Mouse (Mus musculus) CH12.LX (cell line): ENCODE measurements around the gene Rab15. TPM values are rescaled to one million over a fixed set of nuclear protein-coding genes. Genes with fewer than 3 reads are reported as not detected.
A peak's percentile ranks its signal among the peaks of the same experiment; 100 is the strongest.

Source experiments
- DNase-seq: peaks from one replicate; pipeline ENCODE4 v3.0.0-alpha.2; 2013; ENCODE audit errors: extremely low read depth
- H3K27ac ChIP-seq: 2 replicates; pipeline ENCODE4 v1.5.1; 2012; ENCODE audit warnings: low read depth, mild to moderate bottlenecking, control low read depth, moderate library complexity; ENCODE audit not compliant: insufficient read depth
- H3K27me3 ChIP-seq: replicated peaks from 2 replicates; pipeline ENCODE3; 2012; ENCODE audit warnings: inconsistent platforms
- H3K36me3 ChIP-seq, 2 experiments: replicated peaks in 1 of 2; 2 replicates each; pipeline versions ENCODE3 to v1.6.1; 2012; ENCODE audit warnings: inconsistent platforms in 1 of 2, low read length in 1 of 2, mild to moderate bottlenecking in 1 of 2, mixed read lengths in 1 of 2, moderate library complexity in 1 of 2; ENCODE audit not compliant: control insufficient read depth in 1 of 2, insufficient read depth in 1 of 2
- H3K4me1 ChIP-seq, 2 experiments: 2 replicates each; pipeline ENCODE4 v1.6.1; 2012; ENCODE audit warnings: inconsistent platforms in 1 of 2, moderate library complexity in 1 of 2; ENCODE audit not compliant: insufficient read depth in 2 of 2, control insufficient read depth in 1 of 2
- H3K4me2 ChIP-seq: 2 replicates; pipeline ENCODE4 v1.6.1; 2012; ENCODE audit warnings: low read depth, mild to moderate bottlenecking, control low read depth; ENCODE audit not compliant: poor library complexity, insufficient read depth, severe bottlenecking
- H3K4me3 ChIP-seq, 3 experiments: fragments of 150-350 bp in 1 of 3; sonication (generic) in 1 of 3; replicated peaks in 1 of 3; 2 replicates each; pipeline versions ENCODE3 to v1.5.1; 2011 to 2012; ENCODE audit warnings: low read depth in 2 of 3, low read length in 2 of 3, mild to moderate bottlenecking in 2 of 3, moderate library complexity in 2 of 3, control low read depth in 1 of 3, improper control_type of control experiment in 1 of 3, inconsistent platforms in 1 of 3, mixed read lengths in 1 of 3; ENCODE audit not compliant: poor library complexity in 1 of 3
- H3K79me2 ChIP-seq: replicated peaks from 2 replicates; pipeline ENCODE4 v1.6.1; 2012; ENCODE audit warnings: mild to moderate bottlenecking, moderate library complexity; ENCODE audit not compliant: control insufficient read depth, poor library complexity, insufficient read depth, severe bottlenecking; ENCODE audit errors: extremely low read depth
- H3K9ac ChIP-seq: 2 replicates; pipeline ENCODE4 v1.6.1; 2012; ENCODE audit warnings: low read depth, mild to moderate bottlenecking, control low read depth, moderate library complexity; ENCODE audit not compliant: insufficient read depth
- H3K9me3 ChIP-seq: replicated peaks from 2 replicates; pipeline ENCODE3; 2012; ENCODE audit warnings: low read length, inconsistent platforms, mixed read lengths
- BHLHE40 ChIP-seq: IDR thresholded peaks from 2 replicates; pipeline ENCODE4 v1.6.1; 2011; ENCODE audit warnings: mild to moderate bottlenecking, low read depth, low read length, improper control_type of control experiment
- CTCF ChIP-seq, 2 experiments: IDR thresholded peaks in 1 of 2; conservative IDR thresholded peaks in 1 of 2; 2 replicates each; pipeline ENCODE4 v1.5.1; 2011 to 2012; ENCODE audit warnings: low read depth in 2 of 2, low read length in 2 of 2, improper control_type of control experiment in 1 of 2, inconsistent platforms in 1 of 2, mild to moderate bottlenecking in 1 of 2, moderate library complexity in 1 of 2
- E2F4 ChIP-seq: IDR thresholded peaks from 2 replicates; pipeline ENCODE4 v1.6.1; 2011; ENCODE audit warnings: low read depth, low read length, improper control_type of control experiment; ENCODE audit not compliant: insufficient replicate concordance
- ELF1 ChIP-seq: IDR thresholded peaks from 2 replicates; pipeline ENCODE4 v1.6.1; 2014; ENCODE audit warnings: low read depth, mild to moderate bottlenecking, inconsistent platforms, low read length, improper control_type of control experiment
- EP300 ChIP-seq: IDR thresholded peaks from 2 replicates; pipeline ENCODE4 v1.6.1; 2011; ENCODE audit warnings: low read length, improper control_type of control experiment
- GABPA ChIP-seq: IDR thresholded peaks from 2 replicates; pipeline ENCODE4 v1.6.1; 2012; ENCODE audit warnings: low read depth, low read length, improper control_type of control experiment, inconsistent platforms; ENCODE audit not compliant: insufficient replicate concordance
- HCFC1 ChIP-seq: IDR thresholded peaks from 2 replicates; pipeline ENCODE4 v1.6.1; 2012; ENCODE audit warnings: low read depth, mild to moderate bottlenecking, inconsistent platforms, low read length, improper control_type of control experiment
- JUN ChIP-seq: IDR thresholded peaks from 2 replicates; pipeline ENCODE4 v1.6.1; 2011; ENCODE audit warnings: low read depth, mild to moderate bottlenecking, low read length, improper control_type of control experiment, moderate library complexity; ENCODE audit not compliant: insufficient read depth
- KAT2A ChIP-seq: IDR thresholded peaks from 2 replicates; pipeline ENCODE4 v1.6.1; 2012; ENCODE audit warnings: low read length, improper control_type of control experiment, inconsistent platforms; ENCODE audit not compliant: insufficient replicate concordance
- MAFK ChIP-seq: IDR thresholded peaks from 2 replicates; pipeline ENCODE4 v1.6.1; 2011; ENCODE audit warnings: low read length, improper control_type of control experiment; ENCODE audit not compliant: insufficient replicate concordance
- MAX ChIP-seq: IDR thresholded peaks from 2 replicates; pipeline ENCODE4 v1.6.1; 2011; ENCODE audit warnings: low read length, improper control_type of control experiment
- MAZ ChIP-seq: IDR thresholded peaks from 2 replicates; pipeline ENCODE4 v1.6.1; 2012; ENCODE audit warnings: low read depth, mild to moderate bottlenecking, inconsistent platforms, low read length, improper control_type of control experiment, moderate library complexity
- MXI1 ChIP-seq: IDR thresholded peaks from 2 replicates; pipeline ENCODE4 v1.6.1; 2011; ENCODE audit warnings: mild to moderate bottlenecking, low read depth, low read length, improper control_type of control experiment
- MYC ChIP-seq: IDR thresholded peaks from 2 replicates; pipeline ENCODE4 v1.6.1; 2011; ENCODE audit warnings: low read depth, mild to moderate bottlenecking, improper control_type of control experiment, low read length
- NELFE ChIP-seq: IDR thresholded peaks from 2 replicates; pipeline ENCODE4 v1.6.1; 2011; ENCODE audit warnings: low read depth, low read length, improper control_type of control experiment
- PAX5 ChIP-seq: IDR thresholded peaks from 2 replicates; pipeline ENCODE4 v1.6.1; 2012; ENCODE audit warnings: low read length, inconsistent platforms, mixed read lengths
- POLR2AphosphoS2 ChIP-seq: IDR thresholded peaks from 2 replicates; pipeline ENCODE4 v1.6.1; 2011; ENCODE audit warnings: low read depth, low read length, improper control_type of control experiment
- RAD21 ChIP-seq: IDR thresholded peaks from 2 replicates; pipeline ENCODE4 v1.6.1; 2011; ENCODE audit warnings: low read depth, mild to moderate bottlenecking, low read length, improper control_type of control experiment, moderate library complexity
- SIN3A ChIP-seq: IDR thresholded peaks from 2 replicates; pipeline ENCODE4 v1.6.1; 2012; ENCODE audit warnings: low read length, improper control_type of control experiment, inconsistent platforms
- SMC3 ChIP-seq: IDR thresholded peaks from 2 replicates; pipeline ENCODE4 v1.6.1; 2011; ENCODE audit warnings: low read depth, low read length, improper control_type of control experiment
- TCF12 ChIP-seq: IDR thresholded peaks from 2 replicates; pipeline ENCODE4 v1.6.1; 2014; ENCODE audit warnings: low read depth, mild to moderate bottlenecking, inconsistent platforms, low read length, improper control_type of control experiment
- UBTF ChIP-seq: IDR thresholded peaks from 2 replicates; pipeline ENCODE4 v1.6.1; 2012; ENCODE audit warnings: low read depth, mild to moderate bottlenecking, inconsistent platforms, low read length, improper control_type of control experiment, moderate library complexity
- USF1 ChIP-seq: IDR thresholded peaks from 2 replicates; pipeline ENCODE4 v1.6.1; 2014; ENCODE audit warnings: low read depth, mild to moderate bottlenecking, inconsistent platforms, low read length, improper control_type of control experiment
- ZMIZ1 ChIP-seq: IDR thresholded peaks from 2 replicates; pipeline ENCODE4 v1.6.1; 2012; ENCODE audit warnings: low read depth, mild to moderate bottlenecking, inconsistent platforms, low read length, improper control_type of control experiment
- dilution Hi-C: fragments of 300-500 bp; cut with MboI; formaldehyde crosslinking; loops from 2 replicates; pipeline ENCODE4 v1.14.3; 2020; ENCODE audit warnings: low sequenced_read_pairs; ENCODE audit not compliant: extremely low pct_unique_long_range_greater_than_20kb, extremely low pct_ligation_motif_present
- in situ Hi-C: fragments of 300-500 bp; cut with MboI; formaldehyde crosslinking; loops from 3 replicates; pipeline ENCODE4 v1.14.3; 2019; ENCODE audit warnings: low sequenced_read_pairs, low pct_ligation_motif_present, low pct_unique_long_range_greater_than_20kb, mixed read lengths
- polyA plus RNA-seq: library from polyadenylated mRNA; unstranded; fragments of >175 nt; gene quantifications from 2 replicates; pipeline ENCODE4 v1.2.1, GENCODE M21; 2012; ENCODE audit warnings: low read depth; ENCODE audit not compliant: insufficient read length
- total RNA-seq, 2 experiments: library from RNA; depleted of rRNA; stranded (reverse); fragments of 300-350 nt in 1 of 2; fragments of >200 nt in 1 of 2; gene quantifications; 2 replicates each; pipeline ENCODE4 v1.2.3; 2012 to 2014

Rab15 gene
- total and polyA plus RNA-seq, 3 experiments, result 0.25 TPM; not detected in 2

DNA sequence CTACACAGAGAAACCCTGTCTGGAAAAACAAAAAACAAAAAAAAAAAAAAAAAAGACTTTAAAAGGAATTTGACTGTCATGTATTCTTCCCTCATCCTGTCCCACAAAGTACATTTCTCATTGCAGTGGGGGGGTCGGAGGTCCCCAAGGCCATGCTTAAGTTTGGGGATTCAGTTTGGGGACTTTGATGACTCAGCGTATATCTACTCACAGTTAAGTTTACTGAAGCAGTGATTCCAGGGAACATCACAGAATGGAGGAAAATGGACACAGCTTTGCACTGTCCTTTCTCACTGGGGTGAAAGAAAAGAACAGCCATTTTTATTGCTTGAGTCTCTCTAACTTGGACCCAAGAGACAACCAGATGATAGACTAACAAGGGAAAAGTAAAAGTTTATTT lies 29.7 kb upstream of the Rab15 start:
- Histone ChIP-seq H3K27me3 (no peaks in the 10 kb centered on the region), H3K27ac (no peak overlapping the region)
- no peak for DNase-seq

GRCm38 (mm10) chr12:76844346-76845061 lies 21.8 kb upstream of the Rab15 start:
- Histone ChIP-seq H3K4me2 (no peak overlapping the region), H3K9me3 (no peaks in the 10 kb centered on the region), H3K4me3 (no peak overlapping the region), H3K79me2 (no peaks in the 10 kb centered on the region; the same call in 1 of the 2 replicates), H3K9ac (no peak overlapping the region), H3K27me3 (no peaks in the 10 kb centered on the region), H3K27ac (no peak overlapping the region), H3K4me1 (peaks cover 0 to 2% of the 10 kb centered on the region in 2 experiments; a peak in 1 of 4 replicates), H3K36me3 (peaks cover 0 to 35% of the 10 kb centered on the region in 2 experiments)
- DNase-seq, result no peak
- in situ Hi-C loops, result no loop called here
- dilution Hi-C loops, result no loop called here
- TF ChIP-seq EP300, result no peak
- TF ChIP-seq GABPA, result no peak
- TF ChIP-seq MXI1, result no peak
- no peak for TF ChIP-seq RAD21
- no peak for TF ChIP-seq POLR2AphosphoS2
- TF ChIP-seq MAX, result no peak
- no peak for TF ChIP-seq KAT2A
- no peak for TF ChIP-seq NELFE
- TF ChIP-seq JUN, result no peak
- no peak for TF ChIP-seq USF1
- no peak for TF ChIP-seq ZMIZ1
- no peak for TF ChIP-seq SIN3A
- no peak for TF ChIP-seq PAX5
- no peak for TF ChIP-seq BHLHE40
- TF ChIP-seq MAZ, result no peak
- TF ChIP-seq HCFC1, result no peak
- no peak for TF ChIP-seq CTCF (conservative IDR thresholded peaks at IDR 0.05 in 1 of 2, IDR thresholded peaks at IDR 0.05 in 1 of 2; ENCODE audit: low read depth in 2 of 2, low read length in 2 of 2)
- TF ChIP-seq SMC3, result no peak
- no peak for TF ChIP-seq TCF12
- no peak for TF ChIP-seq ELF1

More for the DNA sequence above, 29.7 kb upstream of the Rab15 start:
- TF ChIP-seq UBTF, result no peak
- no peak for TF ChIP-seq SMC3
- no peak for TF ChIP-seq MYC
- peak; percentile 84 for TF ChIP-seq MAFK
- TF ChIP-seq E2F4, result no peak
- H3K9ac ChIP-seq, result no peak overlapping the region
- H3K4me2 ChIP-seq, result no peak overlapping the region
- no peaks in the 10 kb centered on the region for H3K9me3 ChIP-seq
- dilution Hi-C loops, result no loop called here
- peaks cover 2% of the 10 kb centered on the region; the same call in 1 of the 2 replicates for H3K79me2 ChIP-seq
- in situ Hi-C loops, result no loop called here
- peaks cover 0 to 8% of the 10 kb centered on the region in 2 experiments for H3K36me3 ChIP-seq
- H3K4me3 ChIP-seq, result no peak overlapping the region
- H3K4me1 ChIP-seq, result peaks cover 2 to 13% of the 10 kb centered on the region in 2 experiments; a peak in 2 of 4 replicates
